Mouse (Mus musculus): ENCODE measurements around the gene Rnf43.
A peak's percentile ranks its signal among the peaks of the same experiment; 100 is the strongest.

DNA sequence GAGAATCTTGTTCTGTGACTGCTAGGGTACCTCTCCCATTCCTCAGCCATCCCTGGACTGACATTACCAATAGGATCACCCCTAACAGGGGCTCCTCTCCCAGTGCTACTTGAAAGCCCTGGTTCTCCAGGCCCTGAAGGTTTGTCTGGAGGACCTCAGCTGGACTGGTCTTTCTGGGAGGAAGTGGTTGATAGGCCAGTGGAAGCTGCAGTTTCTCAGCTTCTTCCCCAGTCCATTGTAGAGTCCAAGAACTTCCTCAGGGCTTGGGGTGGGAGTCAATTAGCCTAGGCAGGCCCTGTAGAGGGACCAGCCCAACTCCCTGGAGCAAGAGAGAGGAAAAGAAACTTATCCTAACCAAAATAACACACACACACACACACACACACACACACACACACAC, 63.0 kb downstream of the Rnf43 start:
- TF ChIP-seq POLR2A (IDR thresholded peaks at IDR 0.05; ENCODE audit: control insufficient read depth in 1 of 2, insufficient read depth in 1 of 2, low read depth in 1 of 2, low read length in 2 of 2, poor library complexity in 1 of 2) (0 out of 4 replicates have a peak, but pooled peaks of 1 of the 2 experiments have one; percentile 24), NELFE (IDR thresholded peaks at IDR 0.05; ENCODE audit: low read depth, low read length) (no peak)
